Mouse (Mus musculus) liver, embryonic 15.5 days (tissue): ENCODE data around the gene Cblc. TPM values are rescaled to one million over a fixed set of nuclear protein-coding genes. Genes with fewer than 3 reads are reported as not detected.

Source experiments
- ATAC-seq: fragments of 200-750 bp; cut with Nextera tagmentation; 2 replicates; pipeline ENCODE4 v1.8.0; 2017; ENCODE audit warnings: moderate number of reproducible peaks, mild to moderate bottlenecking, moderate library complexity; ENCODE audit not compliant: insufficient read depth
- H3K27ac ChIP-seq: fragments of 300-500 bp; sonication (generic); replicated peaks from 2 replicates; pipeline ENCODE4 v1.5.1; 2015; ENCODE audit warnings: mild to moderate bottlenecking, inconsistent platforms
- H3K27me3 ChIP-seq: fragments of 300-500 bp; sonication (generic); 2 replicates; pipeline ENCODE4 v1.6.1; 2015; ENCODE audit warnings: mild to moderate bottlenecking, inconsistent platforms
- H3K36me3 ChIP-seq: fragments of 300-500 bp; sonication (generic); replicated peaks from 2 replicates; pipeline ENCODE4 v1.6.1; 2015; ENCODE audit warnings: moderate library complexity, mild to moderate bottlenecking, inconsistent platforms
- H3K4me1 ChIP-seq: fragments of 300-500 bp; sonication (generic); replicated peaks from 2 replicates; pipeline ENCODE4 v1.6.1; 2015; ENCODE audit warnings: inconsistent platforms
- H3K4me2 ChIP-seq: fragments of 300-500 bp; sonication (generic); 2 replicates; pipeline ENCODE4 v1.6.1; 2015; ENCODE audit warnings: moderate library complexity, mild to moderate bottlenecking, inconsistent platforms
- H3K4me3 ChIP-seq: fragments of 300-500 bp; sonication (generic); replicated peaks from 2 replicates; pipeline ENCODE4 v1.5.1; 2015; ENCODE audit warnings: mild to moderate bottlenecking, inconsistent platforms
- H3K9ac ChIP-seq: fragments of 300-500 bp; sonication (generic); 2 replicates; pipeline ENCODE4 v1.6.1; 2015; ENCODE audit warnings: moderate library complexity, mild to moderate bottlenecking, inconsistent platforms
- H3K9me3 ChIP-seq: fragments of 300-500 bp; sonication (generic); replicated peaks from 2 replicates; pipeline ENCODE4 v1.6.1; 2016; ENCODE audit warnings: inconsistent platforms
- WGBS: fragments of 180-500 bp; shearing (Covaris S2); methylation state at CpG from one replicate; pipeline ENCODE4 v1.1.7; 2015; ENCODE audit warnings: mixed read lengths; ENCODE audit not compliant: insufficient replicate concordance; 5-methylcytosine and 5-hydroxymethylcytosine counted together
- polyA plus RNA-seq: library from polyadenylated mRNA; unstranded; fragments of >200 nt; fragmentation: Nextera tagmentation; extraction: Ambion mirVana; gene quantifications from 2 replicates; pipeline ENCODE4 v1.2.1, GENCODE M21; 2015

Gene Cblc
- polyA plus RNA-seq, 1 experiment from 2014 or later = 3.8 TPM

DNA sequence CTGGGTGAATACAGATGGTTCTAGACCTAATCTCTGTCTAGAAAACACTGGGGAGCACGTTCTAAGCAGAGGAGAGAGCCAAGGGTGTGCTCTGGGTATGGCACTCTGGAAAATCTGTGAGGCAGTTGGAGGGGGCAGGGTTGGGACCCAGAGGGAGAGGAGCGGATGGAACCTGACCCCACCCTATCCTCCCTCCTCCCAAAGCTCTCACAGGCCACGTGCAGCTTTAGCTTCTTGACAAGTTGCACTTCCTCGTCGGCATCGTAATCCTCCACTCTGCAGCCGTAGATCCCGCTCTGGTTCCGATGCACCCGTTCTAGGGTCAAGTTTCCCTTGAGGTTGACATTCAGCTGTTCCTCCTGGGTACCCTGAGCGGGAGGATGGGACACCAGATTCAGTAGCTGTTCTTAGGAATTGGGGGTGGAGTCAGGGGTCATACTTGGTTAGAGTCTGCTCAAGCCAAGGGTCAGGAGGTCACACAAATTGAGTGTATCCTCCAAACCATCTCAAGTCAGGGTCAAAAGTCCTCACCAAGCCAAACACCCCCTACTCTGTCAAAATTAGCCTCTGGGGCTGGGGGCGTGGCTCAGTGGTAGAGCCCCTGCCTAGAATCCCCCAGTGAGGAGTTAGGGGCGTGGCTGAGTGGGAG lies 32.7 kb downstream of the Cblc start:
- H3K4me1 ChIP-seq = no peaks in the 10 kb centered on the region; the same call in 1 of the 2 replicates
- H3K36me3 ChIP-seq = no peaks in the 10 kb centered on the region
- no peak overlapping the region for H3K27ac ChIP-seq
- H3K27me3 ChIP-seq = peaks cover 12% of the 10 kb centered on the region
- no peak overlapping the region for H3K4me3 ChIP-seq
- ATAC-seq = no peak
- H3K9ac ChIP-seq = no peak overlapping the region
- no peaks in the 10 kb centered on the region for H3K9me3 ChIP-seq
- WGBS = 67% methylated on average over 13 of the region's 13 CpGs
- no peak overlapping the region for H3K4me2 ChIP-seq

DNA sequence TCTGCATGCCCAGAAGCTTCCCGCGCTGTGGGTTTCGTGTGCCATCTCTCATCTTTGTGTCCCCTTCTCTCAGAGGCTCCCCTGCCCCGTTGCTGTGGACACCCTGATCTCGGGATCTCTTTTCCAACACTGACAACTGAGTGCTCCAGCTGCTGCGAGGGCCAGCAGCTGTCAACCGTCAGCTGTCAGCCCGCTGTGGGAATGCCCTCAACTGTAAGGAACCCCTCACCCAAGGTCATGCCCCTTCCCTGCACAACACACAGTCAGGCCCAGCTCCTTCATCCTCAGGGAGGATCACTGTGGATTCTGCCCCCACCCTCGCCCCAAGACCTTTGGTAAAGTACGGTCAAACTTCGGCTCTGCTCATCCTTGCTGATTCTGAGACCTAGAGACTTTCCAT lies 34.3 kb downstream of the Cblc start:
- WGBS = 67% methylated on average over 11 of the region's 11 CpGs

DNA sequence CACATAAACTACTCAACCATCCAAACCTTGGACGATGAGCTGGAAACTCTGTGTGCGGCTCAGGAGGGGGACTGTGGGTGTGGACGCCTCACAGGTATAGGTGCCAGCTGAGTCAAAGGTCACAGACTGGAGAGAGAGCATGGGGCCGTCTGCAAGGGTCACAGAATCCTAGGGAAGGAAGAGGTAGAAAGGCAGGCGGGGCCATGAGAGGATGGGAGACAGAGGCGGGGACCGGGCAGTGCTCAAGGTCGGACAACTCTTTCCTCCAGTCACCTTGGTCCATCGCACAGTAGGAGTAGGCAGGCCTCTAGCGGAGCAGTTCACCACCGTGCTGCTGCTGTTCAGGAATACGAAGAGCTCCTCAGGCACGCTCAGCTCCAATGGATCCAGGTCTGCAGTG lies 36.6 kb downstream of the Cblc start:
- H3K27me3 ChIP-seq = peaks cover 17% of the 10 kb centered on the region; the same call in 1 of the 2 replicates
- H3K9me3 ChIP-seq = no peaks in the 10 kb centered on the region
- no peak overlapping the region for H3K27ac ChIP-seq
- no peak overlapping the region for H3K9ac ChIP-seq
- ATAC-seq = no peak
- no peaks in the 10 kb centered on the region for H3K36me3 ChIP-seq
- H3K4me2 ChIP-seq = no peak overlapping the region
- WGBS = 75% methylated on average over 13 of the region's 13 CpGs
- H3K4me3 ChIP-seq = no peak overlapping the region
- H3K4me1 ChIP-seq = no peaks in the 10 kb centered on the region

More for the DNA sequence above, 34.3 kb downstream of the Cblc start:
- Histone ChIP-seq H3K9me3 (no peaks in the 10 kb centered on the region), H3K27me3 (peaks cover 4% of the 10 kb centered on the region; the same call in 1 of the 2 replicates), H3K4me3 (no peak overlapping the region), H3K4me1 (no peaks in the 10 kb centered on the region), H3K9ac (no peak overlapping the region), H3K4me2 (no peak overlapping the region), H3K27ac (no peak overlapping the region), H3K36me3 (no peaks in the 10 kb centered on the region)
- no peak for ATAC-seq

DNA sequence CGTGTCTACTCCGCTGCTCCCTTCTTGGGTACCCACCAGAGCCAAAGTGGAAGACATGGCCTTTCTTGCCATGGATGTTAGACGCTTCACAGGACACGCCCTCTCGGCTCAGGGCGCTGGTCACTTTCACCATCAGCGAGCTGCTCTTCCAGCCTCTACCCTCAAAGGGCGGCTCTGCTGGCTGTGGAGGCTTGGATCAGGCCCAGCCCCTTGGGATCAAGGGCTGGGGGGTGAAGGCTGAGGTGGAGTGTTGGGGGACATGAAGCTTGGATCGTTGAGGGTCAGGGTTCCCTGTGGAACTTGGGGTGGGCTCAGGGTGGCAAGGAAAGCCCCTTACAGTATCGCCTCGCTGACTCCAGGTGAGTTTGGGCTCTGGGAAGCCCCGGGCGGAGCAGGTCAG lies 38.0 kb downstream of the Cblc start:
- Histone ChIP-seq H3K36me3 (no peaks in the 10 kb centered on the region), H3K4me2 (no peak overlapping the region), H3K9me3 (no peaks in the 10 kb centered on the region), H3K9ac (no peak overlapping the region), H3K4me3 (no peak overlapping the region), H3K27me3 (peaks cover 17% of the 10 kb centered on the region; the same call in 1 of the 2 replicates), H3K4me1 (no peaks in the 10 kb centered on the region), H3K27ac (no peak overlapping the region)
- WGBS = 70% methylated on average over 13 of the region's 13 CpGs
- no peak for ATAC-seq

DNA sequence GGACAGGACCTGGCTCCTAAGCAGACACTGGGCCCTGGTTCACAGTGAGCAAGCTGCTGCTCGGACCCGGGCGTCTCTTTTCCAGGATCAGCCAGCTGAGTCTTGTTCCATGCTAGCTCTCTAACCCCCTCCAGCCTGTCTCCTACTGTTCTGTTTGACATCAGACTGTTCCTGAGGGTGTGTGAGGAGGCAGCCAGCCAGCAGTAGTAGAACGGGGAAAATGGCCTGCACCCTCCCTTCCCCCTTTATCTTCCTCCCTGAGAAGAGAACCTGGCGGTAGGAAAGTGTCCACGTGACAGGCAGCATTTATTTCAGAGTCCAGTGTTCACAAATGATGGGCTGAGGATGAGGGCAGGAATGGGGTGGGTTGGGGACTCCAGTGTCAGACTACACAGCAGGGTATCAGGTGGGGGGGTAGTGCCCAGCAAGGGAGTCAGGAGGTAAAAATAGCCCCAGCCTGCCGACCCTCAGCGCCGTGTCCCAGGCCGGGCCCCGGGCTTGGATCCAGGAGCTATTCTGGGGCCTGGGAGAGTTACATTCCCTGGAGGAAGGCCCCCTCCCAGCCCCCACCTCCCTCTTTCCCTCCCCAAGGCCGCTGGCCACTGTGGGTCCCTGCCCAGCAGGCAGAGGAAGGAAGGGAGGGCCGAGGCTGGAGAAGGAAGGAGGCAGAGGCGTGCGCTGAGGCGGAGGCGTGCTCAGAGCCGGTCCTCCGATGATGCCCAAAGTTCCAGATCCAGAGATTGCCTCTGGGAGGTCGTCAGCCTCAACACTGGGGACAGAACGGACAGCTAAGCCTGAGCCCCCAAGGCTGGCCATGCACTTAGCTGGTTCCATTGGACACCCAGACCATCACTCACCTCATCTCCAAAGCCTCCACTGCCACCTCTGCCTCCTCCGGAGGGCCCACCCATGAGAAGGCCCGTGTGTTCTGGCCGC lies 40.5 kb downstream of the Cblc start:
- WGBS = 37% methylated on average over 23 of the region's 24 CpGs
- ATAC-seq = no peak
- Histone ChIP-seq H3K9me3 (no peaks in the 10 kb centered on the region), H3K4me3 (no peak overlapping the region), H3K9ac (no peak overlapping the region), H3K27me3 (peaks cover 17% of the 10 kb centered on the region; the same call in 1 of the 2 replicates), H3K4me2 (no peak overlapping the region), H3K36me3 (no peaks in the 10 kb centered on the region), H3K4me1 (0 out of 2 replicates have a peak, but pooled peaks cover 1% of the 10 kb centered on the region), H3K27ac (no peak overlapping the region)

DNA sequence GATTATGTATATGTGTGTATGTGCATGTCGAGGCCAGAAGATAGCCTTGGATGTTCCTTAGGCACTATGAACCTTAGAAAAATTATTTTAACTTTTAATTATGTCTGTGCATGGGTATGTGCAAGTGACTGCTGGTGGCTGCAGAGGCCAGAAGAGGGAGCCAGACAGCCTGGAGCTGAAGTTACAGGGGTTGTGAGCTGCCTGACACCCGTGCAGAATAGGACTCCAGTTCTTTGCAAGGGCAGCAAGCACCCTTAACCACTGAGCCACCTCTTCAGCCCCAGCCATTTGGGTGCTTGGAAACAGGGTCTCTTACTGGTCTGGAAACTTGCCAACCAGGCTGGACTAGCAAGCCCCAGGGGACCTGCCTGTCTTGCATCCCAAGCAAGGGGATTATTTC lies 41.6 kb downstream of the Cblc start:
- Histone ChIP-seq H3K36me3 (no peaks in the 10 kb centered on the region), H3K4me2 (no peak overlapping the region), H3K9me3 (no peaks in the 10 kb centered on the region), H3K27me3 (peaks cover 17% of the 10 kb centered on the region; the same call in 1 of the 2 replicates), H3K9ac (no peak overlapping the region), H3K4me3 (no peak overlapping the region), H3K4me1 (peaks cover 12% of the 10 kb centered on the region), H3K27ac (no peak overlapping the region)
- WGBS = 53% methylated on average over 2 of the region's 2 CpGs
- no peak for ATAC-seq

DNA sequence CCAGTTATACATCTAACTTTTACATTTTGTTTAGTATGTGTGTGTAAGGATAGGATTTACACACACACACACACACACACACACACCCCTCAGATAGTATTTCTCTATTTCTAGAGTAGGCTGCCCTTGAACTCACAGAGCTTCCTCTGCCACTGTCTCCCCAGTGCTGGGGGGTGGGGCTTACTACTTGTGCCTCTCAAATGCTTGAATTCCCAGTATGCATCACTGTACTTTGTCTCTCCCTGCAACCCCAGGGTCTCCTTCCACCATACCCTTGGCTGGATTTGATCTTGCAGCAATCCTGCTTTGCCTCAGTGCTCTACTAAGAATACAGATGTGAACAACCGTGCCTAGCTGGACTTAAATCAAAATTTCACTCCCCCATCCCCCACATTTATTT lies 42.5 kb downstream of the Cblc start:
- ATAC-seq = no peak
- H3K9me3 ChIP-seq = no peaks in the 10 kb centered on the region
- H3K4me3 ChIP-seq = no peak overlapping the region
- no peak overlapping the region for H3K4me2 ChIP-seq
- no peak overlapping the region for H3K9ac ChIP-seq
- H3K36me3 ChIP-seq = no peaks in the 10 kb centered on the region
- H3K4me1 ChIP-seq = peaks cover 22% of the 10 kb centered on the region
- H3K27me3 ChIP-seq = peaks cover 17% of the 10 kb centered on the region; the same call in 1 of the 2 replicates
- 67% methylated on average over 1 of the region's 1 CpGs for WGBS
- no peak overlapping the region for H3K27ac ChIP-seq

DNA sequence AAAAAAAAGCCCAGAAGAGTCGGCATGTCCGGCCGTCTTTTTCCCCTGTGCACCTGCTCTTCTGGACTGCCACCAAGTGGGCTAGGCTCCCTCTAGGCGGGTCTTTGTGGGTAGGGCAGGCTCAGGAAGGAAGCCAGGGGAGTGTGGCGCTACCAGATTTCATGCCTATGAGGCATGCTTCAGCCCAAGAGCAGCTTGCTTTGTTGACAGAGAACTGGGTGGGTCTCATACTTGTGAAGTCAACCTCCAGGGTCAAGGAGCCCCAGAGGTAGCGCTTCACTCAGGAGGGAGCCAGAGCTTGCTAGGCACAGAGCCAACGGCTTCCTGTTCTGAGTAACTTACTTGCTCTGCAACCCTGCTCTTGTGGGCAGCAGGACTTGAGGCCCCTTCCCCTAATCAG lies 43.0 kb downstream of the Cblc start:
- whole genome bisulfite sequencing = 32% methylated on average over 7 of the region's 7 CpGs
- peaks cover 27% of the 10 kb centered on the region for H3K4me1 ChIP-seq
- ATAC-seq = no peak

DNA sequence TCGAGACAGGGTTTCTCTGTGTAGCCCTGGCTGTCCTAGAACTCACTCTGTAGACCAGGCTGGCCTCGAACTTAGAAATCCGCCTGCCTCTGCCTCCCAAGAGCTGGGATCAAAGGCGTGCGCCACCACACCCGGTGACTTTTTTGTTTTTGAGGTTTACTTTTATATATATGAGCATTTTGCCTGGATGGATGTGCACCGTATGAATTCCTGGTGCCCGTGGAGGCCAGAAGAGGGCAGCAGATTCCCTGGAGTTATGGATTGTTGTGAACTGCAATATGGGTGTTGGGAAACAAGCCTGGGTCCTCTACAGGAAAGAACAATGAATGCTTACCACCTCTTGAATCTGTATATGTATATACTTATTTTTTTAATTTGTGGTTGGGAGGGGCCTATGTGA lies 44.0 kb downstream of the Cblc start:
- peaks cover 36% of the 10 kb centered on the region for H3K4me1 ChIP-seq
- ATAC-seq = no peak
- H3K4me2 ChIP-seq = no peak overlapping the region
- no peak overlapping the region for H3K27ac ChIP-seq
- no peaks in the 10 kb centered on the region for H3K36me3 ChIP-seq
- no peak overlapping the region for H3K4me3 ChIP-seq
- no peaks in the 10 kb centered on the region for H3K9me3 ChIP-seq
- WGBS = 56% methylated on average over 8 of the region's 8 CpGs
- no peak overlapping the region for H3K9ac ChIP-seq
- peaks cover 12% of the 10 kb centered on the region; the same call in 1 of the 2 replicates for H3K27me3 ChIP-seq

More for the DNA sequence above, 43.0 kb downstream of the Cblc start:
- no peak overlapping the region for H3K4me2 ChIP-seq
- no peak overlapping the region for H3K27ac ChIP-seq
- no peak overlapping the region for H3K9ac ChIP-seq
- no peak overlapping the region for H3K4me3 ChIP-seq
- H3K36me3 ChIP-seq = no peaks in the 10 kb centered on the region
- peaks cover 14% of the 10 kb centered on the region; the same call in 1 of the 2 replicates for H3K27me3 ChIP-seq
- H3K9me3 ChIP-seq = no peaks in the 10 kb centered on the region

DNA sequence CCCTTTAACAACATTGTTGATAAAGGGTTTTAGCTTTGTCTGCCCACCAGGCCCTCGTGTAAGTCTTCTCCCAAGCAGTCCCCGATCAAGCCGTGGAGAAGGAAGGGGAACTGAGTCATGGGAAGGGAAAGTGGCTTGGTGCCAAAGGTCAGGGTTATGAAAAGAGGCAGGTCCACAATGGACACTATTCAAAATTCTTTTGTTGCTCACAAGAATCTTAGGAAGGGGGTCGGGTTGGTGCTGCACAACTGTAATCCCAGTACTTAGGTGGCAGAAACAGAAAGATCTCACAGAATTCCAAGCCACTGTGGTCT lies 45.6 kb downstream of the Cblc start:
- H3K4me1 ChIP-seq = peaks cover 50% of the 10 kb centered on the region
- H3K27ac ChIP-seq = no peak overlapping the region
- no peak for ATAC-seq
- H3K4me2 ChIP-seq = no peak overlapping the region
- no peak overlapping the region for H3K9ac ChIP-seq
- H3K4me3 ChIP-seq = no peak overlapping the region
- H3K9me3 ChIP-seq = no peaks in the 10 kb centered on the region
- 15% methylated on average over 4 of the region's 4 CpGs for WGBS
- H3K27me3 ChIP-seq = peaks cover 6% of the 10 kb centered on the region; the same call in 1 of the 2 replicates
- no peaks in the 10 kb centered on the region for H3K36me3 ChIP-seq
